Mouse (Mus musculus) embryonic fibroblast, embryonic 13.5 days (primary cell): ENCODE results near the gene Erc2. TPM values are rescaled to one million over a fixed set of nuclear protein-coding genes. Genes with fewer than 3 reads are reported as not detected.

Experiments used
- H3K27ac ChIP-seq: 2 replicates; pipeline ENCODE4 v1.5.1; 2012; ENCODE audit warnings: low read length, control low read depth, inconsistent platforms; ENCODE audit not compliant: insufficient read depth
- H3K4me1 ChIP-seq: 2 replicates; pipeline ENCODE4 v1.6.1; 2011; ENCODE audit warnings: low read length; ENCODE audit not compliant: control insufficient read depth, insufficient read depth
- H3K4me3 ChIP-seq: 2 replicates; pipeline ENCODE4 v1.5.1; 2011; ENCODE audit warnings: mild to moderate bottlenecking, control low read depth, low read length; ENCODE audit not compliant: insufficient read depth
- CTCF ChIP-seq: IDR thresholded peaks from 2 replicates; pipeline ENCODE4 v1.5.1; 2011; ENCODE audit warnings: mild to moderate bottlenecking, control low read depth, low read length, moderate library complexity, borderline replicate concordance; ENCODE audit not compliant: insufficient read depth
- POLR2A ChIP-seq: IDR thresholded peaks from 2 replicates; pipeline ENCODE4 v1.6.1; 2011; ENCODE audit warnings: low read depth, mild to moderate bottlenecking, control low read depth, low read length, moderate library complexity
- polyA plus RNA-seq: library from polyadenylated mRNA; stranded (reverse); fragments of >200 nt; gene quantifications from 2 replicates; pipeline ENCODE4 v1.2.4, GENCODE M21; 2011; ENCODE audit warnings: low read depth; ENCODE audit not compliant: missing spikeins, insufficient read length

The Erc2 gene
- polyA plus RNA-seq, 1 experiment = 4.4 TPM

GRCm38 (mm10) chr14:27719601-27720000 lies 97.4 kb downstream of the Erc2 start:
- H3K4me3 ChIP-seq = no peak overlapping the region
- H3K4me1 ChIP-seq = no peaks in the 10 kb centered on the region
- H3K27ac ChIP-seq = no peak overlapping the region
- TF ChIP-seq POLR2A = no peak
- no peak for TF ChIP-seq CTCF

GRCm38 (mm10) chr14:27720944-27721343 lies 98.7 kb downstream of the Erc2 start:
- no peak for TF ChIP-seq POLR2A
- no peak for TF ChIP-seq CTCF
- H3K4me1 ChIP-seq = no peaks in the 10 kb centered on the region
- no peak overlapping the region for H3K27ac ChIP-seq
- H3K4me3 ChIP-seq = no peak overlapping the region

- no peaks in the 10 kb centered on the region for H3K4me1 ChIP-seq
- H3K4me3 ChIP-seq = no peak overlapping the region
- TF ChIP-seq CTCF (no peak), POLR2A (no peak)
- no peak overlapping the region for H3K27ac ChIP-seq
These were observed 99.5 kb downstream of the Erc2 start for GRCm38 (mm10) chr14:27721759-27722158.

GRCm38 (mm10) chr14:27727541-27727940 lies 105.3 kb downstream of the Erc2 start:
- no peak for TF ChIP-seq POLR2A
- no peak for TF ChIP-seq CTCF
- Histone ChIP-seq H3K27ac (no peak overlapping the region), H3K4me1 (no peaks in the 10 kb centered on the region), H3K4me3 (no peak overlapping the region)

GRCm38 (mm10) chr14:27731086-27731485 lies 108.9 kb downstream of the Erc2 start:
- no peaks in the 10 kb centered on the region for H3K4me1 ChIP-seq
- TF ChIP-seq POLR2A (no peak), CTCF (no peak)
- H3K4me3 ChIP-seq = no peak overlapping the region
- H3K27ac ChIP-seq = no peak overlapping the region

GRCm38 (mm10) chr14:27739436-27739835 lies 117.2 kb downstream of the Erc2 start:
- no peak overlapping the region for H3K27ac ChIP-seq
- H3K4me3 ChIP-seq = no peak overlapping the region
- TF ChIP-seq CTCF (no peak), POLR2A (no peak)
- no peaks in the 10 kb centered on the region for H3K4me1 ChIP-seq

GRCm38 (mm10) chr14:27741248-27741916 lies 119.2 kb downstream of the Erc2 start:
- Histone ChIP-seq H3K27ac (no peak overlapping the region), H3K4me3 (no peak overlapping the region), H3K4me1 (no peaks in the 10 kb centered on the region)
- TF ChIP-seq CTCF (no peak), POLR2A (no peak)

GRCm38 (mm10) chr14:27754340-27754739 lies 132.1 kb downstream of the Erc2 start:
- Histone ChIP-seq H3K4me1 (no peaks in the 10 kb centered on the region; the same call in none of the 2 replicates), H3K4me3 (no peak overlapping the region), H3K27ac (no peak overlapping the region)
- TF ChIP-seq POLR2A (no peak), CTCF (no peak)

- Histone ChIP-seq H3K4me3 (no peak overlapping the region), H3K4me1 (no peaks in the 10 kb centered on the region; the same call in none of the 2 replicates), H3K27ac (no peak overlapping the region)
- TF ChIP-seq CTCF (no peak), POLR2A (no peak)
These were observed 134.7 kb downstream of the Erc2 start for GRCm38 (mm10) chr14:27756901-27757300.

- no peak overlapping the region for H3K4me3 ChIP-seq
- TF ChIP-seq POLR2A (no peak), CTCF (no peak)
- H3K27ac ChIP-seq = no peak overlapping the region
- no peaks in the 10 kb centered on the region; the same call in none of the 2 replicates for H3K4me1 ChIP-seq
These were observed 136.0 kb downstream of the Erc2 start for GRCm38 (mm10) chr14:27758230-27758629.
